Mouse (Mus musculus): ENCODE data around the gene Nmbr.

- TF ChIP-seq POLR2A (IDR thresholded peaks at IDR 0.05; ENCODE audit: low read depth, low read length) (no peak), CTCF (conservative IDR thresholded peaks at IDR 0.05; ENCODE audit: insufficient read depth, insufficient read length, low read depth, low read length) (no peak)
These were observed 39.2 kb upstream of the Nmbr start for GRCm38 (mm10) chr10:14666147-14666546.
